Mouse (Mus musculus) stomach, postnatal 0 days (tissue): ENCODE measurements around the gene Irx5.

Source experiments
- CTCF ChIP-seq: IDR thresholded peaks from 2 replicates; pipeline ENCODE4 v1.5.1; 2016; ENCODE audit warnings: antibody characterized with exemption, low read depth, mild to moderate bottlenecking, moderate library complexity
- EP300 ChIP-seq: optimal IDR thresholded peaks from 2 replicates; pipeline ENCODE3; 2016; ENCODE audit warnings: antibody characterized with exemption

DNA sequence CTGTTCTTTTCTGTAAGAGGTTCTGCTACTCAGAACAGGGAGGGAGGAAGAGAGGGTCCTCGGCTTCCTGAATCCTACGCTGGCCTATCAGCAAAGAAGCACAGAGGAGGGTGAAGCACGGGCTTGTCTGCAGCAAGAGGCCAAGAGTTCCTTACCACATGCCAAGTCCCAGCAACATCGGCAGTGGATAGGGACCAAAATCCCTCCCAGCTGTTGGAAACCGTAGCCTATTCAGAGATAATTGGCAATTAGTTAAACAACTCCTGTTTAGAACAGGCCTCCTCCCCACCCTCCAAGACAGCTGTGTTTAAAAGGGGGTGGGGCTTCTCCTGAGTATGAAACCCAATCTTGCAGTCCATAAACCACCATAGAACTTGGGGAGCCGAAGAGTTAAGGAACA is 22.1 kb downstream of the Irx5 start:
- TF ChIP-seq CTCF (no peak), EP300 (no peak)
